Mouse (Mus musculus): ENCODE results near the gene Mbd6.
A peak's percentile ranks its signal among the peaks of the same experiment; 100 is the strongest.

Gene Mbd6

DNA sequence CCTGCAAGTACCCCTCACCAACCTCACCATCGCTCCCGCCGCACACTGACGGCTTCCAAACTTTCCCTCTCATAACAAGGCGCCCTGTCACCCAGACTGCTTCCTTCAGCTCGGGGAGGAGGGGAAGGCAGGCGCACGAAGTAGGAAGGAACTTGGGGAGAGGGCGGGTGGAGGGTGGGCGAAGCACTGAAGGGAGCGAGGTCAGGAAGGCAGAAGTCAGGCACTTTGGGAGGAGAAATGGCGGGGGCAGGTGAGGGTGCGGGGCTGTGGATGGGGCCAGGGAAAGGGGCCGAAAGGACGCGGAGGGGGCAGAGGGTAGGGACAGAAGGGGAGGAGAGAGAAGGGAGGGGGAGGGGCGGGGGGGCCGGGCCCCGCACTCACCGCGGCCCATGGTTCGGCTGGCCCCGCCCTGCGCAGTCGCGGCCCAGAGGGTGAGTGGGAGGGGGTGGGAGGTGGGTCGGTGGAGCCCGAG lies 454 bp downstream of the Mbd6 start:
- peak in 1 of 2 experiments; percentile 62 for DNase-seq (ENCODE audit: low spot score in 2 of 2)

DNA sequence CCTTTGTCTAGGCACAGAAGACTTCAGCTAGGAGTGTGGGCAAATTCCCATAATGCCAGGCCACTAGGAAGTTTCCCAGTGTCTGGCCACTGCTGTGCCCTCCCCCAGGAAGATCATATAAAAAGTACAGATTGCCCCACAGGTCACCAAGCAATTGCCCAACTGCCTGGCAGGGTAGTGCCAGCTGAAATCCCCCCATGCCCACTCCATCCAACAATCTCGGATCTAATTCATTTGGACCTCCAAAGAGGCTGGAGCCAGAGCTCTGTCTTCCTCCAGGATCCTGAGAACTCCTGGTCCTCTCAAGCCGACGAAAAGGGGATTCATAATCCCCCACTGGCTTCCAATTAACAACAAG lies 903 bp downstream of the Mbd6 start:
- no peak for DNase-seq (ENCODE audit: low spot score in 2 of 2)

DNA sequence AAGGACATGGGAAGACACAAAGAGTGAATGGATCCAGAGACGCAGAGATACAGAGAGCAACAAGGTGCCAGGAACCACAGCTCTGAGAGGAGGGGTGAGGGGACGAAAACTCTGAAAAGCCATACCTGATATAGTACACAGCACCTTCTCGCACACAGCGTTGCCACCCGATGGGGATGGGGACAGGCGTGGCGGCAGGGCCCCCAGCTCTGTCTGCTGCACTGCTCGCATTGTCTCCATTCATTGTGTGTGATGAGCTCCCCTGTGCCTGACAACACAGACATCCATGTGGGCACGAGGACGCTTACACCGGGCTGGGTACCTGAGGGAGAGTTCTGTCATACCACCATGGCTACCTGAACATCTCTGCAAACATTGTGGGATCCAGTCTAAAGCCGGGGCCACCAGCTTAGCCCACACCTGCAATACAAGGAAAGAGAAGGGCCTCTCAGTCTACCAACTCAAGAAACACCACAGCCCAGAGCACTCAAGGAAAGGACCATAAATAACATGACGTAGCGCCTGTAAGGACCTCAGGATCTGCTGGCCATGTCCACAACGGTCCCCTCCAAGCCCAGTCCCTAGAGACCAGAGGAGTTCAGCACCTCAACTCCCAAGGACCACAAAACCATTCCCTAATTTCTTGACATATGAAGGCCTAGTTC lies 1.4 kb downstream of the Mbd6 start:
- DNase-seq (ENCODE audit: low spot score in 2 of 2), result no peak

- no peak for DNase-seq (ENCODE audit: low spot score in 2 of 2)
Measured at GRCm38 (mm10) chr10:127286730-127287129, 2.1 kb downstream of the Mbd6 start.

DNA sequence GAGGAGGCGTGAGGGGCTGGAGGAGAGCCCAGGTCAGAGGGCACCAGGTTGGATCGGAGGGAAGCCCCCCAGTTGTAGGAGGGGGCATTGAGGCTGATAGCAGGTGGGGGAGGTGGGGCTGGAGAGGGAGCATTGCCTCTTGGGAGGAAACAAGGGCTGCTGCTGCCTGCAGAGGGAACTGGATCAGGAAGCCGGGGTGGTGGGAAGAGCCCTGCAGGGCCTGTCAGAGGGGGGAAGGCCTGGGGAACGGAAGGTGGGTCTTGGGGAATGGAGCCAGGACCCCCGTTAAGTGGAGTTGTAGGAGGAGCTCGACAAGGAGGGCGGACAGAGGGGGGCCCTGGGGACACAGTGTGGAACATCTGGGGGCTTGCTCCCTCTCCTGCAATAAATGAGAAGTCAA lies 2.6 kb downstream of the Mbd6 start:
- DNase-seq (ENCODE audit: low spot score in 2 of 2), result no peak

DNA sequence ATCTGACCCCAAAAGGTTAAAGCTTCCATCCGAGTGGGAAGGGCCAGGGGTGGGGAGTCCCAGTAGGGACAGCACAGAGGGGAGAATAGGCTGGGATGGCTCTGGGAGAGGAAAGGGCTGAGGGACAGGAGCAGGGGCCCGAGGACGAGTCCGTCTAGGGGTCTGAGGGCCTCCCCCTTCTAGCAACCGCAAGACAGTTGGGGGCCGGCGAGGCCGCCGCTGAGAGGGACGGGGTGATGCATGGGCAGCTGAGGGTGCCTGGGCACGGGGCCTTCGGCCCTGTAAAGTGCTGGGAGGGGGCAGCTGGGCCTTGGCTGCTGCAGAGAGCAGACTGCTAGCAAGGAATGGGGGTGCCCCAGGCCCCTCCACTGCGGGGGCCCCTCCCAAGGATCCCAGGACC lies 3.2 kb downstream of the Mbd6 start:
- no peak for DNase-seq (ENCODE audit: low spot score in 2 of 2)

DNA sequence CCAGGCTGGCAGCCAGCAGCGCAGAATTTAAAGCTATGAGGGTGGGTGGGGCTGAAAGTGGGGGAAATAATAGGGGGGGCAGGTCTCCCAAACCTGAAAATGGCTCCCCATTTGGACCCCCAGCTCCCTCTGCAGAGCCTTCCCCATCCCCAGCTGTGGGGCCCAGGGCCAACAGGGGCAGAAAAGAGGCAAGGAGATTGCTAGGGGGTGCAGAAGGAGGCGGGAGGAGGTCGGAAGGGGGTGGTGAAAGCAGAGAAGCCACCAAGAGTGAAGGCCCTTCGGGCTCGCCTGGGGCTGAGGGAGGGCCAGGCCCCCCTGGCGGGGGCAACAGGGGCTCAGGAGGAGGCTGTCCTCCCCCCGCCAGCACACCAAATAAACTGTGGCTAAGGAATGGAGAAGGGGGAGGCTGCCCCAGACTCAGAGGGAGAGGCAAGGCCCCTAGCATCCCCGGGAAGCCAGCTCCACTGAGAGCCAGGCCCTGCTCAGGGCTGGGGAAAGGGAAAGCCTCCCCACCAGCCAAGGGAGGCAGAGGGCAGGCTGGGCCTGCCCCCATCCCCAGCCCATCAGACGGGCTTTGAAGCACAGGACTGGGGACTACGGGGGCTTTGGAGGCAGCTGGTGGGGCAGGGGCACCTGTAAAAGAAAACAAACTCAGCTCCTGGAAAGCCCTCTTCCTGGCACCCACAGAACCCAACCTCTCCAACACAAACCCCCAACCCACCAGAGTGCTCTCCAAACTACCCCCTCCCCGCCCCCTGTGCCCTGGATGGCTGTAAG lies 3.9 kb downstream of the Mbd6 start:
- DNase-seq (ENCODE audit: low spot score in 2 of 2), result no peak

- no peak for DNase-seq (ENCODE audit: low spot score in 2 of 2)
Measured at GRCm38 (mm10) chr10:127284105-127284622, 4.7 kb downstream of the Mbd6 start.

- no peak for DNase-seq (ENCODE audit: low spot score in 2 of 2)
Measured at GRCm38 (mm10) chr10:127282620-127283215, 6.1 kb downstream of the Mbd6 start.

DNA sequence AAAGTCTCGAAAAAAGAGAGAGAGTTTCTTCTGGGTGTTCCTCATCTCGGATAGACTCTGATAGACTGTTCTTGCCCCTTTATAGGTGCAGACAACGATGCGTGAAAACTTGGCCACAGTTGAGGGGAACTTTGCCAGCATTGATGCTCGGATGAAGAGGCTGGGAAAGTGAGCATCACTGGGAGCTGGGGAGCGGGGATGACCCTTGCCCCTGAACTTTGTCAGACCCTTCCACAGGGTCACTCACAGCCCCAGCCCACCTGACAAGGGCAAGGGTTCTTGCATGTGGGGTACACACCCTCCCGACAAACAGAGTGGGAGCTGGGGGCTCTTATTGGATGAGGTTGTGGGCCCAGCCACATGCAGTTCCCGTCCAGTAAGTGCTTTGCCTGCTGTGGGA lies 7.5 kb downstream of the Mbd6 start:
- DNase-seq (ENCODE audit: low spot score in 2 of 2), result no peak

DNA sequence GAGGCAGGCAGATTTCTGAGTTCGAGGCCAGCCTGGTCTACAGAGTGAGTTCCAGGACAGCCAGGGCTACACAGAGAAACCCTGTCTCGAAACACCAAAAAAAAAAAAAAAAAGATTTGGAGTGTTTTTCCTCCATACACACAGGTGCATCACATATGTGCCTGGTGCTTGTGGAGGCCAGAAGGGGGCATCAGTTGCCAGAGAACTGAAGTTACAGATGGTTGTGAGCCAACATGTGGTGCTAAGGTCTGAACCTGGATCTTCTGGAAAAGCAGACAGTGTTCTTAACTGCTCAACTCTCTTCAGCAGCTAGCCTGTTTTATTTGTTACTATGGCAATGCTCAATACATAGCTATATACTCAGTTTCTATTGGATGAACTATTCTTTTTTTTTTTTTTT lies 9.1 kb downstream of the Mbd6 start:
- DNase-seq (ENCODE audit: low spot score in 2 of 2), result no peak

DNA sequence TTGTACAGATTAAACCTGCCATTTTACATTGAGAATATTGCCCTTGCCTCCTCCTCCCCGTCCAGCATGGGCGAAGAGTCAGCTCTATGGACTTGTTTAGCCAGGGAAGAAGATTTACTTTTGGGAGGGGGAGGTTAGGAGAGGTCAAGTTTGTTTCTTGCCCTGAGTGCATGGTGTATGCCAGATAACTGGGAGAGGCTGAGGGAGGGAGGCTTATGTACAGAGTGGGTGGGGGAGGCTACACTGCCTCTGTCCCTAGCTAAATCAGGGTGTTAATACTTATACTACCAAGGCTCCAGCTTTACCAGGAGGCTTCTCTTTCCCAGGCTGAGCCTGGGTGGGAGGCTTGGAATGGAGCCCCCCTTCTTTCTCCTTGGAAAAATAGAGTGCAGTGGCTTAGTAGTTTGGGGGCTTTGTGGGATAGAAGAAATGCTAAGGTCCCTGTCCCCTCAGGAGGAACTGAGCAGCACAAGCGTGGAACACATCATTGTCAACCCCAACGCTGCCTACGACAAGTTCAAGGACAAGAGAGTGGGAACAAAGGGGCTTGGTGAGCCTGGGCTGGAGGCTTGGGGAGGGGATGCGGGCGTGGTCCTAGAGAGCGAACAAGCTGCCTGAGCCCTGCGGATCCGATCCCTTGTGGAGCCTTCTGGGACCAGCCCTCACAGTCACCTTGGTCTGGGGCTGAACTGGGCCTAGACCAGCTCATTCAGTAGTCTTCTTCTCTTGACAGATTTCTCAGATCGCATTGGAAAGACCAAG lies 14.4 kb downstream of the Mbd6 start:
- DNase-seq (ENCODE audit: low spot score in 2 of 2), result no peak

DNA sequence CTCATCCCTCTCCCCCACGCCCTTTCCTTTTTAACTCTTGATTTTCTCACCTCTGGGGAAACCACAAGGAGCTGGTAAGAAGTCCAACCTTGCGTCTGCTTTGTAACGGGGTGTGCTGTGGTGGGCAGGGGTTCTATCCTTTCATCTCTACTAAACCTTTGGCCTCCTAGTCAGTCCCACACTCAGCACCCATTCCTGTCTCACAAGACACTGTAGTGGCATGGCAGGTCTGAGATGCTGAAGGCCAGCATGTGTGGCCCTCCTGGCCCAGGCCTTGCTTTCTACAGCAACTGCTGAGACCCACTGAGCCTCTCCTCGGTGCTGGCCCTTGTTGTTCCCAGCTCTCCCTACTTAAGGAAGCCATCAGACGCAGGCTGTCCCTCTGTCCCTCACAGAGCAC lies 16.4 kb downstream of the Mbd6 start:
- no peak for DNase-seq (ENCODE audit: low spot score in 2 of 2)

GRCm38 (mm10) chr10:127269884-127270283 lies 18.9 kb downstream of the Mbd6 start:
- DNase-seq (ENCODE audit: low spot score in 2 of 2), result no peak

DNA sequence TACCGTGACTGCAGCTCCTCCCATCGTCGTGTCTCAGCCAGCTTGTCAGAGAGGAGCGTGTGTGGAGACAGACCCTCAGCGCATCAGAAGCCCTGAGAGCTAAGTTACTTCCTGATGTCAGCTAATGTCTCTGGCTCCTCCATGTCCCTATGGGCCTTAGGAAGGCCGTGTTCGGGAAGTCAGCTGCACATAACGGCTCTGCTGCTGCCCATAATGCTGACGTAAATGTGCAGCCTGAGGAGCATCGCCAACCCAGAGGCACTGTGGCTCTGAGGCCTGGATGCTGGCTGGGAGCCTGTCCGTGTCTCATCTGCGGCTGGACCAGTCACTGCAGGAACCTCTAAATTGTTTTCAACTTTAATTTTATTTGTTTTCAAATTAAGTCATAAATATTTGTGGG lies 19.8 kb downstream of the Mbd6 start:
- DNase-seq (ENCODE audit: low spot score in 2 of 2), result no peak

DNA sequence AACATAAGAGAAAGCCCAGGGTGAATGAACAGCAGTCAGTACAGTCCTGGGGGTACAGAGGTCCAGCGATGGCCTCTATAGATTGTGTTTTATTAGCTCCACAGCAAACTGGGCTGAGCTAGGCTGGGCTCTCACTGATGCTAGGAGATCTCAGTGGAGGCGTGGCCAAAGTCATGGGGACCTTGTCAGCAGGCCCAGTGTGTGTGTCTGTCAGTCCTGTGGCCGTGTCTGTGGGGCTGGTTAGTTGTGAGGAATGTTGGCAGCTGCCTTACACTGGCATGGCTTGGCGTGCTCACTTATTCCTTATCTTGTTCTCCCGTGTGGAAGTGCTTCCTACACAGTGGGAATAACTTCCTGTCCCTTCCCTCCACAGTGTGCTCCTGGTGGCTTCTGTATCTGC lies 20.4 kb downstream of the Mbd6 start:
- DNase-seq (ENCODE audit: low spot score in 2 of 2), result no peak

- no peak for DNase-seq (ENCODE audit: low spot score in 2 of 2)
Measured at GRCm38 (mm10) chr10:127267318-127267717, 21.5 kb downstream of the Mbd6 start.

DNA sequence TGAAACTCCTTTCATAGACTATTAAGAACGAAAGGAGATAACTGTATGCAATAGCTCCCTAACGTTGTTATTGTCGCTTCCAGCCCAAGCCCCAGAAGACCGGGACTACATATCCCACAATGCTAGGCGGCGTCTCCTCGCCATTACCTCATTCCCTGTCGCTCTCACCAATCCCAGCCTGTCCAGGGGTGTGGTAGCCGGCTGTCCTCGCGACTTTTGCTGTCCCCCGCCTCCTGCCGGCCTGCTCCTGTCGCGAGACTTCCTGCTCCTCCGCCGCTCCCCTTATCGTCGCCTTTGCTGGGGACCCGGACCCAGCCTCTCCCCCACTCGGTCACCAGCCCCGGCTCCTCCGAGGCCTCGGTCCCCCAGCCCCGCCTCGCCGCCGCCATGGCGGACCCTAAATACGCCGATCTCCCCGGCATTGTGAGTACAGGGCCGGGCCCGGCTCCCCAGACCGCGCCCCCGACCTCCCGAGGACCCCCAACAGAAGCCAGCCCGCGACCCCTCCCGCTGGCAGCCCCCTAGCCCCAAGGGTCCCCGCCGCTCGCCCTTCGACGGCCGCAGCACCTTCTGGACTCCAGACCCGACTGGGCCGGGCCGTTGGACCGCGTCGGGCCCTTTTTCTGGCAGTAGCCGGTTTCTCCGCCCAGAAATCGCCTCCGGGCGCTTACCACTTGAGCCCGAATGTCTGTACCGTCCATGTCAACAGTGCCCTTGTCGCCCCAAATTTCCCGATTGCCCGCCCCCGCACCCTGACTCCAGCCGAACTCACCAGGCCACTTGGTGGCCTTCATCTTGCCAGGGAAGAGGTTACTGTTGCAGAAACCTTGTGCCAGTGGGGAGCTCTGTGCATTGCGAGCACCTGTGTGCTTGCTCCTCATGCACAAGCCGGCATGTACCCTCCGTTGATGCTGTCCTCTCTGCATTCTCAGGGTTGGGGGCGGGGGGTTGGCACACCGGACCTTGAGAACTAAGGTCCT lies 22.4 kb downstream of the Mbd6 start, which contains the start of gene Dctn2:
TSS of gene Dctn2 (plus strand) at position 257 of the 980 bp plus-strand sequence.
- peak; percentile 85 to 96 for DNase-seq (ENCODE audit: low spot score in 2 of 2)

DNA sequence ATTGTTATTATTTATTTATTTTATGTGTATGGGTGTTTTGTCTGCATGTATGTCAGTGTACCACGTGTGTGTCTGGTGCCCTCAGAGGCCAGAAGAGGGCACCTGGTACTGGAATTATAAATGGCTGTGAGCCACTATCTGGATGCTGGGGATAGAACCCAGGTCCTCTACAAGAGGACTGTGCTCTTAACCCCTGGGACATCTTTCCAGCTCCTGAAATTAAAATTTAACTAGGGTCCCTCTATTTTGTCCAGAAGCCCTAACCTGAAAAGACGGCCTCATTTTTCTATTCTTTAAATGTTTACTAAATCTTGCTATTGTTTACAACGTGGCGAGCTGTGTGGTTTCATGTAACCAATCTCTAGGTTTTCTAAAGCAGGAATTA lies 23.1 kb downstream of the Mbd6 start:
- DNase-seq (ENCODE audit: low spot score in 2 of 2), result peak in 1 of 2 experiments; percentile 41

DNA sequence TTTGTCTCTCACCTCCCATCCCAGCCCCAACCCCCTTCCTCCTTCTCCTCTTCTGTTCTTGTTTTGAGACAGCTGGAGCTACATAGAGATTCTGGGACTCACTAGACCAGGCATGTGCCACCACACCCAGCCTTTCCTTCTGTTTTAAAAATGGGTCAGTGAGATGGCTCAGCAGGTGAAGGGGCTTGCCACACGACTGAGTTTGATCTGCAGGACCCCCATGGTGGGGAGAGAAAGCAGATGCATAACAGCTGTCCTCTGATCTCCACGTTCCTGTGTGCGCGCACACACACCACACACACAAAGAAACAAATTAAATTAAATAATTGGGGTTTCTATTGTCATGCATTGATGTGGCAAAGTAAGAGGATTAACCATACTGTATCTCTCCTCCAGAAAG lies 23.8 kb downstream of the Mbd6 start:
- DNase-seq (ENCODE audit: low spot score in 2 of 2), result no peak

DNA sequence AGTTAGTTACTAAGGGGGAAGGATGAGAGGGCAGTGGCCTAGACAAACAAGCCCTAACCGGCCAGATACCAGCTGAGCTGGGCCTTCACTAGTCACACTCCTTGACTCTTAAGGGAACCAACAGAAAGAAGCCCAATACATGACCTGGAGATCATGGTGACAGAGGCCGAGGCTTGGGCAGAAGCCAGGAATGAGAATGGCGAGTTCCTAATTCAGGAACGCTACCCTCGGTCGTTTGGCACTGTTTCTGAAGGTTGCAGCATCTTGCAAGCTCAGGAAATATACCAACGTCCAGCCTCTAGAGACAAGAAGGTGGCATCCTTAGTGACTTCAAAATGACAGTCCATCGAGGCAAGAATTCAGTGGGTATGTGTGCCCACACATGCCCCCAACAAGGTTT lies 24.5 kb downstream of the Mbd6 start:
- no peak for DNase-seq (ENCODE audit: low spot score in 2 of 2)

Measured in spleen, postnatal 10 days (tissue).